Mouse (Mus musculus) liver, embryonic 11.5 days (tissue): ENCODE measurements around the gene Snx7. TPM values are rescaled to one million over a fixed set of nuclear protein-coding genes. Genes with fewer than 3 reads are reported as not detected.

Source experiments
- ATAC-seq: fragments of 200-750 bp; cut with Nextera tagmentation; replicated peaks from 2 replicates; pipeline ENCODE4 v1.8.0; 2017; ENCODE audit warnings: moderate number of reproducible peaks, mild to moderate bottlenecking, moderate TSS enrichment, moderate library complexity; ENCODE audit not compliant: low FRiP score
- DNase-seq: peaks from one replicate; pipeline ENCODE4 v3.0.0-alpha.2; 2017; ENCODE audit warnings: low spot score
- H3K27ac ChIP-seq: fragments of 300-500 bp; sonication (generic); 2 replicates; pipeline ENCODE4 v1.5.1; 2014; ENCODE audit warnings: mild to moderate bottlenecking, low read depth, low read length, control low read depth
- H3K27me3 ChIP-seq: fragments of 300-500 bp; sonication (generic); replicated peaks from 2 replicates; pipeline ENCODE4 v1.6.1; 2014; ENCODE audit warnings: low read length, mixed read lengths; ENCODE audit not compliant: control insufficient read depth, insufficient read depth
- H3K36me3 ChIP-seq: fragments of 300-500 bp; sonication (generic); 2 replicates; pipeline ENCODE4 v1.6.1; 2014; ENCODE audit warnings: mild to moderate bottlenecking, low read length, moderate library complexity, mixed read lengths; ENCODE audit not compliant: control insufficient read depth, insufficient read depth
- H3K4me1 ChIP-seq: fragments of 300-500 bp; sonication (generic); replicated peaks from 2 replicates; pipeline ENCODE4 v1.6.1; 2014; ENCODE audit warnings: low read length, mixed read lengths; ENCODE audit not compliant: control insufficient read depth, insufficient read depth
- H3K4me2 ChIP-seq: fragments of 300-500 bp; sonication (generic); 2 replicates; pipeline ENCODE4 v1.6.1; 2014; ENCODE audit warnings: mild to moderate bottlenecking, control low read depth, moderate library complexity
- H3K4me3 ChIP-seq: fragments of 300-500 bp; sonication (generic); 2 replicates; pipeline ENCODE4 v1.5.1; 2014; ENCODE audit warnings: low read depth, low read length, control low read depth
- H3K9ac ChIP-seq: fragments of 300-500 bp; sonication (generic); 2 replicates; pipeline ENCODE4 v1.6.1; 2014; ENCODE audit warnings: low read depth, low read length, control low read depth
- H3K9me3 ChIP-seq: fragments of 300-500 bp; sonication (generic); 2 replicates; pipeline ENCODE4 v1.6.1; 2016; ENCODE audit warnings: low read length, inconsistent platforms, mixed read lengths; ENCODE audit not compliant: control insufficient read depth
- WGBS: fragments of 180-500 bp; shearing (Covaris S2); extraction: QIAGEN DNeasy Blood & Tissue Kit; methylation state at CpG from one replicate; pipeline ENCODE4 v1.1.7; 2014; 5-methylcytosine and 5-hydroxymethylcytosine counted together
- polyA plus RNA-seq: library from polyadenylated mRNA; unstranded; fragments of >200 nt; fragmentation: Nextera tagmentation; extraction: Ambion mirVana; gene quantifications from 2 replicates; pipeline ENCODE4 v1.2.1, GENCODE M21; 2014

Gene Snx7
- polyA plus RNA-seq, 1 experiment from 2014 or later, result 21.6 TPM

GRCm38 (mm10) chr3:117791951-117792350 is 76.8 kb downstream of the Snx7 start:
- no peak overlapping the region for H3K4me2 ChIP-seq
- no peak for ATAC-seq
- H3K27me3 ChIP-seq, result no peaks in the 10 kb centered on the region
- no peak overlapping the region for H3K9ac ChIP-seq
- no peak overlapping the region for H3K27ac ChIP-seq
- no peak overlapping the region for H3K4me3 ChIP-seq
- no peaks in the 10 kb centered on the region for H3K9me3 ChIP-seq
- no peaks in the 10 kb centered on the region for H3K4me1 ChIP-seq
- H3K36me3 ChIP-seq, result no peaks in the 10 kb centered on the region
- DNase-seq, result no peak
- WGBS, result 85% methylated on average over 4 of the region's 4 CpGs

DNA sequence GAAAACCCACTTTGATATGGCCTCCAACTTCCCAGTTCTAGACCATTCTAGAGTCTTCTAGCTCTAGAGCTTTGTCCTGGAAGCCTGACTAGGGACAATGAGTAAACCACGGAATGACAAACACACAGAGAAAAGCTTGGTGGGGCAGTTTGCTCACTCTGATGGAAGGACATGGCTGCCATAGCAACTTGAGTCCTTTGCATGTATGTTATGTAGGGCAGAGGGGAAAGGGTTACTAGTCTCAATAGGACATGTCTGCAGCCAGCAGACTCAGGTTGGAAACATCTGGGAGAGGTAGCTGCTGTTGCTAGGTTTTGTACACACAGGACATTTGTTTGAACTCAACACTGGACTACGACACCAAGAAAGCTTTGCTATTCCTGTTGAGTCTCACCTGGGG is 77.5 kb downstream of the Snx7 start:
- no peak for DNase-seq
- Histone ChIP-seq H3K9me3 (no peaks in the 10 kb centered on the region), H3K9ac (no peak overlapping the region), H3K4me3 (no peak overlapping the region), H3K27ac (no peak overlapping the region), H3K36me3 (no peaks in the 10 kb centered on the region), H3K4me2 (no peak overlapping the region), H3K27me3 (no peaks in the 10 kb centered on the region), H3K4me1 (no peaks in the 10 kb centered on the region)
- WGBS, result 82% methylated on average over 2 of the region's 2 CpGs
- ATAC-seq, result no peak

GRCm38 (mm10) chr3:117788800-117789693 is 79.7 kb downstream of the Snx7 start:
- Histone ChIP-seq H3K4me3 (no peak overlapping the region), H3K4me2 (no peak overlapping the region), H3K36me3 (no peaks in the 10 kb centered on the region), H3K4me1 (no peaks in the 10 kb centered on the region), H3K9me3 (no peaks in the 10 kb centered on the region), H3K9ac (no peak overlapping the region), H3K27ac (no peak overlapping the region), H3K27me3 (no peaks in the 10 kb centered on the region)
- WGBS, result 73% methylated on average over 14 of the region's 14 CpGs
- no peak for ATAC-seq
- no peak for DNase-seq

- no peak for DNase-seq
- Histone ChIP-seq H3K27me3 (no peaks in the 10 kb centered on the region), H3K36me3 (no peaks in the 10 kb centered on the region), H3K4me2 (no peak overlapping the region), H3K4me3 (no peak overlapping the region), H3K4me1 (no peaks in the 10 kb centered on the region), H3K27ac (no peak overlapping the region), H3K9ac (no peak overlapping the region), H3K9me3 (no peaks in the 10 kb centered on the region)
- ATAC-seq, result no peak
- 71% methylated on average over 6 of the region's 6 CpGs for WGBS
Observed at GRCm38 (mm10) chr3:117787247-117787646, 81.5 kb downstream of the Snx7 start.

DNA sequence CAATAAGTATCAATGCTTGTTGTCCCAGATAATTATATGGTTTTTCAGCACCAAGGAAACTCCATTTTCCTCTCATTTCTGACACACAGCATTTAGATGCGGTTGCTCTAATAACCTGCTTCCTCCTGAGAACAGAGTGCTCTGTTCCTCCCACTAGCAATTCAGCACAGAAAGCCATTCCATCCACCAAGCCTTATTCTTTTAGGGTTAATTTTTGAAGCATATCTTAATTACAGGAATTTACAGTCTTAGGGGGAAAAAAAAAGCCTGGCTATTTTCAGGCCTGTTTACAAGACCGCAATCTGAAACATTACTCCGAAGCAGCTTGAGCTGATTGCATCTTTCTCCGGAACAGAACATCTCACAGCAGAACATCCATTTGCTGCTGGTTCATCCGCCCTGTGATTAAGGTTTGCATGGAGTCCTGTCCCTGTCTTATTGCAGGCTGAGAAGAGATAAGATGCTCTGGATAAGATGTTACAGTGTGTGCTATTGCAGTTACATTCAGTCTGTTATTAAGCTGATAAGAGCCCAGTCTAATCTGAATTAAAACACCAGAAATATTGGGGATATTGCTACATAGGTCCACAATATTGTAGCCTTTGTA is 116.5 kb downstream of the Snx7 start:
- Histone ChIP-seq H3K27me3 (no peaks in the 10 kb centered on the region), H3K9me3 (no peaks in the 10 kb centered on the region)
- no peak for ATAC-seq

DNA sequence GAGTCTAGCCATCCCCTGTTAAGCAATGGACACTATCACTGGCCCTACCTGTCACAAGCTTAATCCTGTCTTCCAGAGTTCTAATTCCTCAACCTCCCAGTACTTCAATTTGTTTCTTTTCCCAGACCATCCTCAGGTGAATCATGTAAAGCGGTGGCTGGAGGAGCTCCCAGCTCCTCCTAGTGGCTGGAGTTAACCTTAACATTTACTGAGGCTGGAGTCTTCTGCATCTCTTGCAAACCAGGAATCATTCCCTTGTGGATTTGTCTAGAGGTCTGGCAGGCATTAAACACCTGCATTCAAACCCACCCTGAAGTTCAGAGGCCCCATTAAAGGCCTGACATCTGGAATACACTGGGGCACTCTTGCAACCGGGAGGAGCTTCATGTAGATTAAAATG is 117.1 kb downstream of the Snx7 start:
- DNase-seq, result no peak
- ATAC-seq, result no peak
- H3K9ac ChIP-seq, result no peak overlapping the region
- no peaks in the 10 kb centered on the region for H3K9me3 ChIP-seq
- no peak overlapping the region for H3K4me3 ChIP-seq
- 66% methylated on average over 2 of the region's 2 CpGs for WGBS
- no peaks in the 10 kb centered on the region for H3K4me1 ChIP-seq
- H3K27ac ChIP-seq, result no peak overlapping the region
- no peaks in the 10 kb centered on the region for H3K36me3 ChIP-seq
- no peak overlapping the region for H3K4me2 ChIP-seq
- no peaks in the 10 kb centered on the region for H3K27me3 ChIP-seq

More for the DNA sequence above, 116.5 kb downstream of the Snx7 start:
- no peaks in the 10 kb centered on the region for H3K36me3 ChIP-seq
- no peak overlapping the region for H3K4me3 ChIP-seq
- DNase-seq, result no peak
- 84% methylated on average over 5 of the region's 5 CpGs for WGBS
- H3K4me2 ChIP-seq, result no peak overlapping the region
- no peak overlapping the region for H3K9ac ChIP-seq
- no peak overlapping the region for H3K27ac ChIP-seq
- no peaks in the 10 kb centered on the region for H3K4me1 ChIP-seq

GRCm38 (mm10) chr3:117749256-117749655 is 119.5 kb downstream of the Snx7 start:
- ATAC-seq, result no peak
- Histone ChIP-seq H3K27ac (no peak overlapping the region), H3K36me3 (no peaks in the 10 kb centered on the region), H3K27me3 (no peaks in the 10 kb centered on the region), H3K9me3 (no peaks in the 10 kb centered on the region), H3K4me3 (no peak overlapping the region), H3K4me2 (no peak overlapping the region), H3K9ac (no peak overlapping the region), H3K4me1 (no peaks in the 10 kb centered on the region)
- 79% methylated on average over 3 of the region's 3 CpGs for WGBS
- no peak for DNase-seq

GRCm38 (mm10) chr3:117739760-117740159 is 129.0 kb downstream of the Snx7 start:
- WGBS, result 72% methylated on average over 5 of the region's 5 CpGs
- H3K4me1 ChIP-seq, result no peaks in the 10 kb centered on the region
- no peak overlapping the region for H3K4me3 ChIP-seq
- no peak overlapping the region for H3K27ac ChIP-seq
- H3K4me2 ChIP-seq, result no peak overlapping the region
- no peak for ATAC-seq
- no peaks in the 10 kb centered on the region; the same call in 1 of the 2 replicates for H3K9me3 ChIP-seq
- no peaks in the 10 kb centered on the region for H3K27me3 ChIP-seq
- H3K9ac ChIP-seq, result no peak overlapping the region
- DNase-seq, result no peak
- no peaks in the 10 kb centered on the region for H3K36me3 ChIP-seq

GRCm38 (mm10) chr3:117732661-117733060 is 136.1 kb downstream of the Snx7 start:
- H3K27ac ChIP-seq, result no peak overlapping the region
- H3K9me3 ChIP-seq, result no peaks in the 10 kb centered on the region
- H3K4me1 ChIP-seq, result no peaks in the 10 kb centered on the region
- H3K9ac ChIP-seq, result no peak overlapping the region
- WGBS, result 80% methylated on average over 4 of the region's 4 CpGs
- ATAC-seq (no peak), DNase-seq (no peak)
- H3K4me2 ChIP-seq, result no peak overlapping the region
- H3K36me3 ChIP-seq, result no peaks in the 10 kb centered on the region
- no peak overlapping the region for H3K4me3 ChIP-seq
- no peaks in the 10 kb centered on the region for H3K27me3 ChIP-seq
